Mouse (Mus musculus): Measurements from ENCODE around the gene Gstk1. TPM values are rescaled to one million over a fixed set of nuclear protein-coding genes. Genes with fewer than 3 reads are reported as not detected.

Gene Gstk1
- total RNA-seq, 2 experiments from 2014 or later = 10.8 to 11.0 TPM

DNA sequence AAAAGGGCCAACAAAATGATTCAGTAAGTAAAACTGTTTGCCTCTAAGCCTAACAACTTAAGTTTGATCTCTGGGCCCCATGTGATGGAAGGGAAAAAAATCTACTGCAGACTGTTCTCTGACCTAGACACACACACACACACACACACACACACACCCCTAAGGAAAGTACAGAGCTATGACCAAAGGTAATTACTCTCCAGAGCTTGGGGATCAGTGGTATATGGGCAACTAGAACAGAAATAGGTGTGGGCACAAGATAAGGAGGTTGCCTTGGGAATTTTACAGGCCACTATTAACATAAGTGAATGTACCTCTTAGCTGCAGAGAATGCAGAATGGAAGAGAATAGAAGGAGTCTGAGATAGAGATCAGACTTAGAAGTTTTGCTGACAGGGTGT is 41.8 kb downstream of the Gstk1 start:
- Histone ChIP-seq H3K4me3 (no peak overlapping the region), H3K27ac (no peak overlapping the region)
- TF ChIP-seq CTCF (conservative IDR thresholded peaks at IDR 0.05) = no peak
- DNase-seq (ENCODE audit: low spot score in 2 of 2) = no peak

DNA sequence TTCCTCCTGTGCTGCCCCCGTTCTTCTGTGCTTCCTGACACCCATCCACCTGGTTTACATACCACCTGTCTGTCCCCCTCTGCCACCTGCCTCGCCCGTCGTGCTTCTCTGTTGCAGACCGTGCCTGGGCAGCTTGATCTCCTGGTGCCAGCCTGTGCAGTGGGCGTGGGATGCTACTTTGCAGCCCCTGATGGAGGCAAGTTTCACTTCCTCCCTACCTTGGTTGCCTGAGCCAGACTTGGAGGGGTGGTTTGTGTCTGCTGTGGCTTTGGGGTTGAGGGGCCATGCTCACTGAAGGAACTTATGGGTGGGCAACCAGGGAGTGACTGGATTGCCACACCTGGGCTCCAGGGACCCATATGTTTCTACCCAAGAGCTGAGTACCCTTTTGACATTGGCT is 47.6 kb downstream of the Gstk1 start:
- Histone ChIP-seq H3K27ac (no peak overlapping the region), H3K4me3 (no peak overlapping the region)
- DNase-seq (ENCODE audit: low spot score in 2 of 2) = no peak
- no peak for TF ChIP-seq CTCF (conservative IDR thresholded peaks at IDR 0.05)

DNA sequence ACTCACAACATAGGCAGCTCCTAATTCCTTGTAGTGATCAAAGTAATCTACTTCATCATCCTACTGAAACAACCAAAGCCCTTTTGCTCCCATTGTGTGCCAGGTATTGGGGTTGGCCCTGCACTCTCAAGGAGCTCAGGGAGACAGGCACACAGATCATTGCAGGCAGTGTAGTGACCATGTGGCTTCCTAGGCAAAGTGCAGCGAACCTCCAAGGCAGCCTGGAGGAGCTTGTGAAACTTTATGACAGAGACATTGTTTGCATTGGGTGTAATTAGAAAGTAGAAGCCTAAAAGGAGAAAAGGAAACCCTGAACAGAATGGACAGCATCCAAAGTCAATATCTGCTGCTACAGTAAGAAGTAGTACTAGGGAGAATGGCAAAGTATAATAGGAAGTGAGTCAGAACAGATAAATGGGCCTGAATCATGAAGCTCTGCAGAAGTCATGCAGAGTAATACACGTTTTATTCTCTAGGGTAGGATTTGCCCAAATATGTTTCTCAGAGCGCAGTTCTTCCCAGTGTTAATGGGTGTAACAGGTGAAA is 49.9 kb downstream of the Gstk1 start:
- Histone ChIP-seq H3K4me3 (no peak overlapping the region), H3K27ac (no peak overlapping the region)
- no peak for DNase-seq (ENCODE audit: low spot score in 2 of 2)
- TF ChIP-seq CTCF (conservative IDR thresholded peaks at IDR 0.05) = no peak

DNA sequence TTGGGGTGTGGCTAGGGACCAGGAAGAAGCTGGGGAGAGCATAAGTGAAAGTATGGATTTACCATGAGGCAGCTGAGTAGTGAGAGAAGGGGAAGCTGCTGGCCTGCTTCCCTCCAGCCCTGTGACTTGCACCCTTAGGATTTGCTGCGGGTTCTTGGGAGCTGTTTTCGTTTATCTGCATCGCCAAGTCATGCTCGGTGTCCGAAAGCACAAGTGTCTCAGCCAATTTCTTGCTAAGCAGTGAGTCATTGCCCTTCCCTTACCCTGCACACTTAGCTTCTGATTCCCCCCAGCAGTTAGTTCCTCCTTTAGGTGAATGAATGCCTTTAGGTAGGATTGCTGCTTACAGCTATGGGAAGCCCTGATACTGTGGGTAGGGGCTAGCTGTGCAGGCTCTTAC is 53.6 kb downstream of the Gstk1 start:
- no peak overlapping the region for H3K27ac ChIP-seq
- H3K4me3 ChIP-seq = no peak overlapping the region
- TF ChIP-seq CTCF (conservative IDR thresholded peaks at IDR 0.05) = no peak
- no peak for DNase-seq (ENCODE audit: low spot score in 2 of 2)

Other genes with a start within 250 kb of the Gstk1 start
- gene Sva, start 207.5 kb upstream of the Gstk1 start, total RNA-seq (2021) = not detected
- gene Tas2r139, start 105.0 kb upstream of the Gstk1 start, total RNA-seq (2021) = not detected
- gene Tas2r144, start 30.6 kb upstream of the Gstk1 start, total RNA-seq (2021) = not detected
- not detected for gene Tmem139, start 16.0 kb downstream of the Gstk1 start, total RNA-seq (2021)
- 10 to 100 TPM; 22.7 to 25.8 TPM for gene Casp2, start 19.1 kb downstream of the Gstk1 start, total RNA-seq (2021)
- gene Clcn1, start 40.8 kb downstream of the Gstk1 start, total RNA-seq (2021) = 1 to 10 TPM; 4.8 to 6.0 TPM
- gene Fam131b, start 78.7 kb downstream of the Gstk1 start, total RNA-seq (2021) = 10 to 100 TPM; 76.1 to 76.4 TPM
- 10 to 100 TPM; 44.3 to 44.5 TPM for gene Zyx, start 103.7 kb downstream of the Gstk1 start, total RNA-seq (2021)
- not detected for gene Epha1, start 127.3 kb downstream of the Gstk1 start, total RNA-seq (2021)
- gene Tas2r143, start 154.3 kb downstream of the Gstk1 start, total RNA-seq (2021) = not detected
- not detected for gene Tas2r135, start 159.5 kb downstream of the Gstk1 start, total RNA-seq (2021)
- gene Tas2r126, start 188.6 kb downstream of the Gstk1 start, total RNA-seq (2021) = not detected
- not detected for gene Olfr458, start 219.3 kb downstream of the Gstk1 start, total RNA-seq (2021)
- gene Olfr457, start 230.4 kb downstream of the Gstk1 start, total RNA-seq (2021) = not detected
- gene Olfr456, start 241.3 kb downstream of the Gstk1 start, total RNA-seq (2021) = not detected

All from layer of hippocampus, adult 2 months (tissue).